Mouse (Mus musculus): ENCODE data around the gene Rasgef1b.
A peak's percentile ranks its signal among the peaks of the same experiment; 100 is the strongest.

The Rasgef1b gene

DNA sequence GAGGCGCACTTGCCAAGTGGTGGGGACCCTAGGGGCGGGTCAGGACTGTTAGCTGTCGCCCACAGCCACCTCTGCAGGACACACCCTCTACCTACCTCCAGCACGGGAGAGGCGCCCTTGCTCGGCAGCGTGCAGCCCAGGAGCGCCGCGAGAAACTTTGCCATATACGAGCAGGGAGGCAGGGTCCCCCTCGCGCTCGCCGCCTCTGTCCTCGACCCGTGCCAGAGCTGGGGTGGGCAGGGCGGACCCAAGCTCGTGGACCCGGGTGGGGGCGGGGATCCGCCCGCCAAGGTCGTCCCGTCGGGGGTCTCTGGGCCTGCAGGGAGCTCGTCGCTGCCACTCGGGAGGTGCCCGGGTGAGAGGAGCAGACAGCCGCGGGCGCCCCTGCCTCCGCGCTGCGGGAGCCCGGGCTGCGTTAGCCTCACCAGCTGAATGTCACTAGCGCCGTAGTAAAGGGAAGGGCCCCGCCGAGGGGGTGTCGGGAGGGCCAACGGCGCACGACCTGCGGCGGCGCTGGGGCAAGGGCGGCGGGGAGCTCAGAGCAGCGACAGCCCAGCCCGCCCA, at the start of gene Rasgef1b:
Gene Rasgef1b (minus strand): TSS at position 417 of the 564 bp plus-strand sequence.
- DNase-seq (ENCODE audit: low read depth, low spot score), result peak; percentile 68

DNA sequence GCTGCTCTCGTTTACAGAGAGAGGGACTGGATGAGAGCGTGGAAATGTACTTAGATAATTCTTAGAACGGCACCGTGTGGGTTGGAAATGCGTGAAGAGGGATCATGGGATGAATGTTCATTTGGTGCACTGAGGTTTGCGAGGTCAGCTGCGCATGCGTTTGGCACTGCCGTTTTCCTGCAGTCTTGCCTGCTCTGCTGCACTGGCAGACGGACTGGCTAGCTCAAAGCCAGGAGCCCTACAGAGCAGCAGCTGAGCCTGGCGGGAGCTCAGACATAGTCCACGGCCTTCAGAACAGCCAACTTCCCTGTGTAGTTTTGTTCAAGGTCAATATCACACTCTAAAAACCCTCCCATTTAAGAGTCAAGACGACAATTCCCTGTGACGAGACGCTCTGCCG, 46.5 kb upstream of the Rasgef1b start:
- DNase-seq (ENCODE audit: low read depth, low spot score), result no peak

DNA sequence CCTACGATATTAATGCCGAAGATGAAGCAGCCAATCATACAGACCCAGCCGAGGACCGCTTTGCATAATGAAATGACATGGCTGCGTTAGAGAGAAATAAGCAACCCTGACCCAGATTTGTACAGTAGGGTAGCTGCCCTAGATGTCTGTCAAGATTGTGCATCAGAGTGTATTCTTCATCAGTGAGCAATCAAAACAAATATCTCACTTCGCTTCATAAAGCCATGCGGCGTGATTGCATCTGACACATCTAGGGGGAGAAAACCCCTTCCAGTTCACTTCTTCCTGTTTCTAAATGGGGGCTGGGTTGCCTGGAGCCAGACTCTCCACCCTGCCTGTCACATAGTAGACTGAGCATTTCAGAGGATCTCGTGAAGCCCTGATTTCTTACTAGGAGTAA, 44.4 kb upstream of the Rasgef1b start:
- no peak for DNase-seq (ENCODE audit: low read depth, low spot score)

DNA sequence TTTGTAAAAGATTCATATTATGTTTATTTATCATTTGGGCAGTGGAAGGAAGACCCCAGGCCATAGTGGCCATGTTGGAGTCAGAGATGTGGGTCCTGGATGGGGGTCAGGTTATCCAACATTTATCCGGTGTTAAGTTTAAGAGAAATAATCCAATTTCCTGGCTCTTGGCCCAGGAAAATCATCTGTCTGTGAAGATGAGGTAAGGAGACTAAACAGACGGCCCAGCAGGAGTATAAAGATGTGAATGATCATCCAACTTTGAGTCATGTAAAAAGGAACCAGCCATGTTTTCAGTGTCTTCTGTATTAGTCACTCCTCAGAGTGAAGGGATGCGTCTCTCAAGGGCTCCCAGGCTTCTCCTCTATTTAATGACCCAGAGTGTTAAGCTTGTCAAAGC, 35.4 kb upstream of the Rasgef1b start:
- no peak for DNase-seq (ENCODE audit: low read depth, low spot score)

DNA sequence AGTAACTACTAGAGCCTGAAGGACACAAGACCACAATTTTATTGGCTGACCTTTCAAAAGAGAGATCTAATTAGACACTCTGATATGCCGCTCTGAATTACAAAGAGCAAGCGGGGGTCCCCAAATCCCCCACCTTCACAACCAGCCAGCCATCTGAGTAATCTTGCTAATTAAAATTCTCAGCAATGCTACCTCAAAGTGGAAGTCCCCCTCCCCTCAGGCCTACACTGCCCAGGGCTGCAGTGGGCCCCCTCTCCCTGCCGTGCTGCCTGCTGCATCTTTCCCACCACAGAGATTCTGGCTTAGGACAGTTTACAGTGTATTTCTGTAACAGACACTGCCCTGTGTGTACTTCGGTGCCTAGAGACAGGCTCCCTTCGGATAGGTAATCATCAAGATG, 30.0 kb upstream of the Rasgef1b start:
- no peak for DNase-seq (ENCODE audit: low read depth, low spot score)

DNA sequence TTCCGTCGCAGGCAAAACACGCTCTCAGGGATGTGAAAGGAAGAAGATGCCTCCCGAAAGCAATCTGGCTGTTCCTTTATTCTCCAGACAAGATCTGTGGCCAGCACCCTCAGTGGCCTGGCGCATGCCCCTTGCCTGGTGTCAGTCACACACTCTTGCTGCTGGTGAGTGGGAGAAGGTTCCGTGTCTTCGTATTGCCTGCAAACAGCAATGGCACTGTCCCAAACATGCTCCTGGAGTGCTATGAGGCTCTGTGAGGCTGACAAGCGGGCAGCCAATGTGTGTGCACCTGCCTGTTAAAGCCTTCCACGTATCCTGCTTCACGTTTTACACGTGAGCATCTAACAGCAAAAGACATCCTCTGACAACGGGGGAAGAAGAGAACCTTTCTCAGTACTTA, 25.0 kb upstream of the Rasgef1b start:
- no peak for DNase-seq (ENCODE audit: low read depth, low spot score)

DNA sequence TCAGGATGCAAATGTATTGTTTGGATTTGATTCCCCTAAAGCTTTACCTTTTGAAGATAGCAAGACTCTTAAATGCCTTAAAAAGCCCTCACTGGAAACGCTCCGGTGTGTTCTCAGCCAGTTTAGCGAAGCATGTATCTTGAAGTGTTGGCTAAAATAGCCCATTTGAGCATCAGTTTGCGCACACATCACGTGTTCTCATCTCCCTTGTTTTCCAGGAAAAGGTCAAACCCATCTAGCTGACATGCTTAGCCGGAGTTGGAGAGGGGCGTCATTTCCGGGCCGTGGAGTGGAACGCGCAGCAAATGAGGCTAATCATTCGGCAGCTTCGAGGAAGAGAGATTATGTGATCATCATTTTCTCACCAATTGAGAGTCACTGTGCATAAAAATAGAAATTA, 24.5 kb upstream of the Rasgef1b start:
- DNase-seq (ENCODE audit: low read depth, low spot score), result no peak

DNA sequence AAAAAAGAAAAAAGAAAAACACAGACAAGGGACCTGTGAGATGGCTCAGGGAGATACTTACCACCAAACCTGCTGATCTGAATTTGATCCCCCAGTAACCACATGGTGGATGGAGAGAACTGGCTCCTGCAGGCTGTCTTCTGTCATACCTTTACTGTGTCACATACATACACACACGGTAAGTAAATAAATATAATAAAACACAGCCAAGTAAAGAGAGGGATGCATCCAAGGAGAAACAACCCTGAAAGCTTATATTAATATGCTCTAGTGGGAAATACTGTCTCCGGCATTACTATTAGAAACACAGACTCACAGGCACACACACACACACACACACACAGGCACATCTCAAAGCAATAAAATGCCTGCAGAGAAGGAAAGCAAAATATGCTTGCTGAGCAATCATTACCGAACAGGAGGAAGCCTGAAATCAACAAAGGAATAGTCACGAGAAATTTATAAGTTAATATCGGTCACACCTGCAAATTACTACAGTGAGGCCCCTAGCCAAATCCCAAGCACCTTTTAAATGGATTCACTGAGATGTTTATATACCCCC, 23.9 kb upstream of the Rasgef1b start:
- no peak for DNase-seq (ENCODE audit: low read depth, low spot score)

DNA sequence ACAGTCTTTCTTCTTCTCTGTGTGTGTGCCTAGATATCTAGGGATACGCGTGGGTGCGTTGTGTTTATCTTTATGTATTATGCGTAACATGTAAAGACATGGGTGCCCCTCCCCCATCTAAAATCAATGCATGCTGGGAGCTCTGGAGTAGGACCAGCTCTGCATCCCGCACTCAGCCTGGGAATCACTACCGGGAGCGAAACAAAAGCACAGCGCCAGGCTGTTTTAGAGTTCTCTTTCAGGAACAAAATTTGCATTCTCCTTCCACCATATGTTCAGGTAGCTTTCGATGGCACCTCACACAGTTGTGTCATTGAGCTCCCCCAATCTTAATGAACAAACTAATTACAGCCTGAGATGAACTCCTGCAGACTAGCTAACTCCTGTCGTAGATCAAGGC, 19.6 kb upstream of the Rasgef1b start:
- no peak for DNase-seq (ENCODE audit: low read depth, low spot score)

DNA sequence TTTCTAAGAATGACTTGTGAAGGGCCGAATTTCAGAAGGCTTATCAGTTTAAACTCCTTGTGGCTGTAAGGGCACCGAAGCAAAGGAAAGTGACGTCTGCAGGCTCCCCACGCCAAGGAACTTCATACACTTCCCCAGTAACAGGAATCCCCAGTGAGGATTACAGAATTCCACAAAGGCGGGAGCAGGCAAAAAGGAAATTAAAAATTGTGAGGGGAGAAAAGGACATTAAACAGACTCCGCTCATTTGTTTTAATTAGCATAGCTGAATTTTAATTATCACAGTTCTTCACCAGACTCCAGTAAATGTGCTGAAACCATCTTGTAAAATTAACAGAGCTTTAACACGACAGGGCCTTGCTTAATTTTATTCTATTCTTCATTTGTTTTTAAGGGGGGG, 17.2 kb upstream of the Rasgef1b start:
- no peak for DNase-seq (ENCODE audit: low read depth, low spot score)

DNA sequence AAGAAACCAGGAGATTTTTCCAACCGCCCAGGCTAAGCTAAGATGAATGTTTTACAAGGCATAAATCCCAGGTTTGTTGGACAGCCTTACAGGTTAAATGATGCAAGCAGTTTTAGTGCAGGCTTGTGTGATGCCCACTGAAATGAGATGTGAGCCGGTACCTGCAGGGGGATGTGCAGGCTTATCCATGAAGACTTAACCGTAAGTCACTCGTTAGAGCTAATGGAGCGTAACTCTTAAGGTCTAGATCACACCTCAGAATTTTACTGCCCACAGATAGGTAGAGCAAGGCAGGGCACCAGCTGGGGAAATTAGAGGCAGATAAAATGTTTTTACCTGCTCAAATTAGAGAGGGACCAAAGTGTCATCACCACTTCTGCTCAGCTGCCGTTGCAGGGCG, 14.0 kb upstream of the Rasgef1b start:
- no peak for DNase-seq (ENCODE audit: low read depth, low spot score)

DNA sequence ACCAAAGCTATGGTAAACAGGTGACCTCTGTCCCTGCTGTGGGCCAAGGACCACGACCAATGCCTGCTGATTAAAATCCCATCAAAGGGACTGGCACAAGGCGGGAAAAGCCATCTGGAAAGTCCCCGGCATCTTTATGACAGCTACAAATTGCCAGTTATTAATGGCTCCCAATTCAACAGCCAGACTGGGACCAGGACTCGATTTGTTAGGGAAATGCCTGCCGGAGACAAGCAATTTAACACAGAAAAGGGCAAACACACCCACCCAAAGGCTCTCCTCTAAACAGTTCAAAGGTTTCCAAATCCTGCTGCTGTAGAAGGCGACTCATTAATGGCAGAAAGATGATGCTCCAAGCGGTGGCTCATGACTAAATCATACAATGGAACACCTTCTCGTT, 13.2 kb upstream of the Rasgef1b start:
- DNase-seq (ENCODE audit: low read depth, low spot score), result no peak

DNA sequence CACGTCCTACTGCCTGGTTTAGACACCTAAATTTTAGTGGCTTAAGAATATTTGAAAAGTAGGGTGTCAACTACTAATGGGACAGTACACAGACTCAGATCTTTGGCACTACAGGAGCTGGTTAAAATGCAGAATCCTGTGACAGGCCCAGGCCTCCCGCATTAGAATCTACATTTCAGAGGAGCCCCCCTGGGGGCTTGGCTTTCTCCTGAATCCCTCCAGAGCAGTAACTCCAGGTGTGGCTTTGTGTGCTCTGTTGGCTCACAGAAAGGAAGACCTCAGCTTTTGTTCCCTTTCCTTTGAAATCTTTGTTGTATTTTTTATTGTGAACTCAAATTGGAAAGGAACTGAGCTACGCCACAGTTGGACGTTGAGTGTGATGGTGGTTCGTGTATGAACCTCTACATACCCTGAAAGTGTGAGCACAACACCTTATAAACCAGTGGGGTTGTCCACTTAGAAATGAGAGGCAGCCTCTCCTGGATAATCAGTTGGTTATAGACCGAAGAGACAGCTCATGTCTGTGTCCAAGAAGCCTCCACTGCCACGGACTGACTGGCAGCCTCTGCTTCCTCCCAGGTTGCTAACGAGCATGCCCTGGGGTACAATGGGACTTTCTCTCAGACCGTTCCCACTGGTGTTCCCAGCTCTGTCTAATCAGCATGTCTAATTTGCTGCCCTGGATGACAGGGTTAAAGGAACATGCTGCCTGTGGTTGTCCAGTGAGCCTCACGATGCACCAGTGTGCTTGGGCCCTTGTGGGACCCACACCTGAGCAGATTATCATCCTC, 9.3 kb upstream of the Rasgef1b start:
- DNase-seq (ENCODE audit: low read depth, low spot score), result no peak

DNA sequence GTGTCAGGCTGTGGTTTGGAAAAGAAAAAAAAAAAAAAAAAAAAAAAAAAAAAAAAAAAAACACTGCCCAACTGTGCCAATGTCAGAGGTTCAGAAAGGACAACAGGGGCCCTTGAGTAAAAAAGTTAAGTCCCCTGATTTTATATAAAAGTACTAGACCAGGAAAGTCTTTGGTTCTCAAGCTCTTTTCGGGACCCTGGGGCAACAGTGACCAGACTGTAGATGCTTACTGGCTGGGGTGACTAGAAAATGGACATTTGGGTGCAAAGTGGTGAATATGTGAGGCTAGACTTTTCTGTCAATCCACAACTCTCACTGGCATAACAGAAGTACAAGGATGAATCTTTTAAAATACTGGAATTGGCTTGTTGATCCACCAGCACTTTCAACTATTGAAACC, 1.1 kb upstream of the Rasgef1b start:
- no peak for DNase-seq (ENCODE audit: low read depth, low spot score)

DNA sequence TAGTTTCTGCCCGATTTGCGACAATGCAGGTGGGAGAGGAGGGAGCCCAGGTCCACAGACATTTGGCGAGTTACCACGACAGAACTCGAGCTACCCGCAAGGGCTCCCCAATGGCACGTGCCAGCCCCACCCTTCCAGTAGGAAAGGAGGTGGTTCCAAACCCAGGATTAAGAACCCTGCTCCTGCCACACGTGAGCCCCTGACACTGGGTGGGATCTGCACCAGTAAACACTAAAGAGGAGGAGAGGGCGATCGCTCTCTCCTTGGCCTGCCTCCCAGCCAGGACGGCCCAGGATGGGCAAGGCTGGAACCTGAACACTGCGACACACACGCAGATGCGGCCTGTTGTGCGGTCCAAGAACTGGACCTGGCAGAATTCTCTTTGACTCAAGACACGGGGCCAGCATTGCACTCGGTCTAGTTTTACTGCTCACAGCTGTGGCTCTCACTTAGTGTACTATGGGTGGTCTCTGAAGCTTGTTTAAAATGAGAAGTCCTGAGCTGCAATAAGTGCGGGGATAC, 557 bp upstream of the Rasgef1b start:
- DNase-seq (ENCODE audit: low read depth, low spot score), result no peak

DNA sequence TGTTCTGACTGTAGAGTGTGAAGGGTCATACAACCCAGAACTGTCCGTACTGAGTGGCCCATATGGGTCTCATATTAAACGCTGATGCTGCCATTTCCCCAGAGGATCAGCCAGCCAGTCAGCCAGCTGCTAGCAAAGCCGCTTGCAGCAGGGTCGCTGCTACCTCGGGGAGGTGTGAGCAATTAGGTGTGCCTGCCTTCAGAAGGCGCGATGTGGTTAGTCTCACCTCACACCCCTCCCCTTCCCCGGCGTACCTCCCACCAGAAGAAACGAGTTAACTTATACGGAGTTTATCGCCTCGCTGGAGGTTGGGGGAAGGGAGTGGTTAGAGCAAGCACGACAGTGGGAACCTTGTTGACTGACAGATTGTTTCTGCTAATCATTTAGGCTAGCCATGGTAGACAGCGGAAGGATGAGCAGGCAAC, 826 bp downstream of the Rasgef1b start:
- DNase-seq (ENCODE audit: low read depth, low spot score), result no peak

DNA sequence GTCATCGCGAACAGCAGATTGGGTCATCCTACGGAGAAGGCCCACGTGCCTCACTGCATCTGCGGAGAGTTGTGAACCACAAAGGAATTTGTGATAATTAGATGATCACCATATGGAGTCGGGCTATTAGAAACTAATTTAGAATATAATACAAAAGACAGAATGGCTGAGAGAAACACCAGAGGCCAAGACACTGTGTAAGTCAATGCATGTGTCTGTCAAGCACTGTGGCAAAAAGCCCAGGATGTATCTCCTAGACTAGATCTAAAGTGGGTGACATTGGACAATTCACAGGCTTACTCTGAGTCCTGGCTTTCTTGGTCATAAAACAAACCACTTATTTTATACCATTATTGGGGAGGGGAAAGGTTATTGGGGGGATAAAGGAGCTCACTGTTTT, 4.9 kb downstream of the Rasgef1b start:
- no peak for DNase-seq (ENCODE audit: low read depth, low spot score)

DNA sequence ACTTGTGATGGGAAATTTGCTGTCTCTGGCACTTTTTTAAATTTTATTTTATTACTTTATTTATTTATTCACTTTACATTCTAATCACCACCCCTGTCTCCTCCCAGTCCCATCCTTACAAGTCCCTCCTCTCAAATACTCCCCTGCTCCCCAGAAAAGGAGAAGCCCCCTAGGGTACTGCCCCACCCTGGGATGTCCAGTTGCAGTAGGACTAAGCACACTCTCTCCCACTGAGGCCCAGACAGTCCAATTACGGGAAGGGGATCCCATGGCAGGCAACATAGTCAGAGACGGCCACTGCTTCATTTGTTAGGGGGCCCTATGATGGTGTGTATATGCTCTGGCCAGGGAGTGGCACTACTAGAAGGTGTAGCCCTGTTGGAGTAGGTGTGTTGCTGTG, 6.6 kb downstream of the Rasgef1b start:
- no peak for DNase-seq (ENCODE audit: low read depth, low spot score)

DNA sequence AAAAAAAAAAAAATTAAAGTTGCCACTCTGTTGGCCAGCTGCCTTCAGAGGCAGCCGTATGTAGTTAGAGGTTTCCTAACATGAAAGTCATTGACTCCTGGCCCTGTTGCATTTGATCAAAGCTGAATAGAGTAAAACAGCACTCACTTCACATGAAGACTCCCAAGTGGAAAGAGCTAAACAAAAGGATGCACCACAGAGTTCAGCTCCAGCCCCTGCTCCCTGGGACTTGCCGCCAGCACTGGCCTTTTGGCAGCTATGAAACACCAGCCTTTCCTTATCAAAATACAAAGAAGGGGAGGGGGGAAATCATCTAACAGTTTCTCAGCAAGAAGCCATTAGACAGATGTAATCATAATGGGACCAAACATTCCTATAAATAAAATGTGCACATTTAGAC, 8.3 kb downstream of the Rasgef1b start:
- no peak for DNase-seq (ENCODE audit: low read depth, low spot score)

DNA sequence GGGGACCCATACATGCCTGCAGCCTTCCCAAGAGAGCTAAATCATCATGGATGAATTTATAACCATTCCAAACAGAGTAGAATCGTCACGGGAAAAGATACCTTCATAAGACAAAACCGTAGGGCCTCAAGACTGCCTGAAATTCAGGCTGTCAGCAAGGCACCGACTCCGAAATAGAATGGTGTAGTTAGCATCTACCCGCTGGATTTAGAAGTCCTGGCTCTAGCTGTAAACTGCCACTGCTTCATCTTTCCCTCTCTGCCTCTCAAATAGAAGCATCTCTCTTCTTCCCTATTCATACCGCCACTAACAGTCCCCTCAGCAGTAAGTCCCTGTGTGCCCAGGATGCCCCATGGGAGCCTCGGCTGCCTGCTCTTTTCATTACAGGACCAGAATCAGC, 10.9 kb downstream of the Rasgef1b start:
- no peak for DNase-seq (ENCODE audit: low read depth, low spot score)

DNA sequence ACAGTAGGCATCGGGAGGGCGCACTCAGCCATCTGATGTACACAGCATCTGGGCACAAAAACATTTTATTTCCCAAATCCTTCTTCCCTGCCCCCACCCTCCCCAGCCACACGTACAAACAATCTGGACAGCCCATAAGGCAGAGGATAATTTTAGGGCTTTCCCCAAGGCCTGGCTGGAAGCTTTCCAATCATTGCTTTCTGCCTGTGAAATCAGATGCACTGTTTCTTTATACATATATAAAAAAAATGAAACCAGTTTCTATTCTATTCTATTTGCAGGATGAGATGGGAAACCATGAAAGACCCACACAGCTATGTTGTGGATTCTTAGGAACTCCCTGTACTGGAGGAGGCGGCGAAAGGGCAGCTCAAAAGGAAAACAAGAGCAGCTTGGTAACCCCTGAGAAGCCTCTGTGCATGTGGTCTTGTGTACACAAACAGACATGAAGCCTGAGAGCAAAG, 13.6 kb downstream of the Rasgef1b start:
- DNase-seq (ENCODE audit: low read depth, low spot score), result no peak

DNA sequence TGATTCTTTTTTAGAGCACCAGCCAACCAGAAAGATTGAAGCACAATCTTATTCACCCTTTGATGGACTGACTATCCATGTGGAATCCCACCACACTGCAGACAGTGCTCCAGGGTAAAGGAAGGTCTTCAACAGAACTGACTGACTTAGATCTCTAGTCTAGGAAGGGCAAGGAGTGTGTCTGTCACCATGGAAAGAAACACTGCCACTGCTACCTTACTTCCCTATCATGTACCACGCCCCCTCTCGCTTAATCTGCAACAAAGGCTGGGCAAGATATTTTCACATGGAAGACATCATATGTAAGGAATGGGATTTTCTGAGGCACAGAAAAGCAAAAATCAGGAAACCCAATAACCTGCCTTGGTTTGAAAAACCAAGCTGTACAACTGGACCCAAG, 16.9 kb downstream of the Rasgef1b start:
- no peak for DNase-seq (ENCODE audit: low read depth, low spot score)

DNA sequence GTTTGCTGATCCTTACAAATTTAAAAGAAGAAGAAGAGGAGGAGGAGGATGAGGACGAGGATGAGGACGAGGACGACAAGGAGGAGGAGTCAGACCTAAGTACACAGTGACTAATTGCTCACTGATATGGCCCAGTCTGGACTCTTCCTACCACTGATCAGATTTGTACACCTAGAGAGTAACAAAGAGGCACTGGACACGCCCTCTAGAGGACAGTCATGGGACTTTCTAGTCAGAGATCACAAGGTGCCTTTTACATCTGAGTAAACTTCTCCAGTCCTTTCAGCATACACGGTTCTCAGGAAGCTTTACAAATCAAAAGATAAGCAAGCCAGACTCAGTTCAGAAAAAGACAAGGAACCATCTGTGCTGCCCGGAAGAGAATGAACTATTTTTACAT, 20.2 kb downstream of the Rasgef1b start:
- DNase-seq (ENCODE audit: low read depth, low spot score), result no peak
